Mouse (Mus musculus) midbrain, embryonic 16.5 days (tissue): ENCODE data around the gene Rasd2. TPM values are rescaled to one million over a fixed set of nuclear protein-coding genes. Genes with fewer than 3 reads are reported as not detected.
A peak's percentile ranks its signal among the peaks of the same experiment; 100 is the strongest.

Source experiments
- ATAC-seq: fragments of 200-750 bp; cut with Nextera tagmentation; 2 replicates; pipeline ENCODE4 v1.8.0; 2017; ENCODE audit warnings: moderate TSS enrichment
- H3K27ac ChIP-seq: fragments of 300-500 bp; sonication (generic); 2 replicates; pipeline ENCODE4 v1.5.1; 2014; ENCODE audit warnings: mild to moderate bottlenecking, low read length, mixed read lengths
- H3K27me3 ChIP-seq: fragments of 300-500 bp; sonication (generic); 2 replicates; pipeline ENCODE4 v1.6.1; 2014; ENCODE audit warnings: low read depth, low read length, mixed read lengths; ENCODE audit not compliant: control insufficient read depth, insufficient read depth
- H3K36me3 ChIP-seq: fragments of 300-500 bp; sonication (generic); 2 replicates; pipeline ENCODE4 v1.6.1; 2014; ENCODE audit warnings: mild to moderate bottlenecking, low read length, moderate library complexity, mixed read lengths; ENCODE audit not compliant: control insufficient read depth, insufficient read depth
- H3K4me1 ChIP-seq: fragments of 300-500 bp; sonication (generic); 2 replicates; pipeline ENCODE4 v1.6.1; 2014; ENCODE audit warnings: mild to moderate bottlenecking, low read length, mixed read lengths; ENCODE audit not compliant: control insufficient read depth, insufficient read depth
- H3K4me2 ChIP-seq: fragments of 300-500 bp; sonication (generic); 2 replicates; pipeline ENCODE4 v1.6.1; 2014; ENCODE audit warnings: mild to moderate bottlenecking, low read length, mixed read lengths
- H3K4me3 ChIP-seq: fragments of 300-500 bp; sonication (generic); 2 replicates; pipeline ENCODE4 v1.5.1; 2014; ENCODE audit warnings: low read depth, mild to moderate bottlenecking, low read length, moderate library complexity, mixed read lengths
- H3K9ac ChIP-seq: fragments of 300-500 bp; sonication (generic); 2 replicates; pipeline ENCODE4 v1.6.1; 2014; ENCODE audit warnings: low read depth, low read length, mixed read lengths
- H3K9me3 ChIP-seq: fragments of 300-500 bp; sonication (generic); replicated peaks from 2 replicates; pipeline ENCODE4 v1.6.1; 2014; ENCODE audit warnings: mild to moderate bottlenecking, low read length, mixed read lengths; ENCODE audit not compliant: control insufficient read depth, poor library complexity, severe bottlenecking
- WGBS: fragments of 180-500 bp; shearing (Covaris S2); extraction: QIAGEN DNeasy Blood & Tissue Kit; methylation state at CpG from one replicate; pipeline ENCODE4 v1.1.7; 2014; 5-methylcytosine and 5-hydroxymethylcytosine counted together
- polyA plus RNA-seq: library from polyadenylated mRNA; unstranded; fragments of >200 nt; fragmentation: Nextera tagmentation; extraction: Ambion mirVana; gene quantifications from 2 replicates; pipeline ENCODE4 v1.2.1, GENCODE M21; 2015

The Rasd2 gene
- polyA plus RNA-seq: 3.9 and 4.7 TPM in 2 replicates

DNA sequence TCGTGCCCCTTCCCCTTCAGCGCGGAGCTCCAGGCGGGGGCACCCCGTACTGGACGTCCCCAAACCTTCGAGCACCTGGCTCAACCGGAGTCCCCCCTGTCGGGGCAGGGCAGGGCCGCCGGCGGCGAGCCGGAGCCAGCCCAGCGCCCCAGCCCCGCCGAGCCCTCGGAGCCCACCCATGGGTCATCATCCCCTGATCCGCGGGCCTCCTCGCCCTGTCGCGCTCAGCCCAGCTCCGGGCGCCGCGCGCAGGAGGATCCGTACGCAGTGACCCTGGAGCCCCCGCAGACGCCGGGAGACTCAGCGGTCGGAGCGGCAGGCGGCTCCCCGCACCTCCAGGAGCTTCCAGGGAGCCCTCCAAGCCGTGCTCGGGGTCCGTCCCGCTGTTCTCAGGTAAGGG lies at the start of gene Rasd2:
Rasd2 (plus strand) TSS at position 259 of the 400 bp plus-strand sequence.
- H3K36me3 ChIP-seq: no peaks in the 10 kb centered on the region
- H3K9ac ChIP-seq: peak within 1 kb of the TSS; percentile 66
- H3K4me3 ChIP-seq: peak within 1 kb of the TSS; percentile 64
- H3K27ac ChIP-seq: no peak within 1 kb of the TSS
- 1% methylated on average over 30 of the region's 42 CpGs for WGBS
- H3K9me3 ChIP-seq: no peaks in the 10 kb centered on the region
- peaks cover 40% of the 10 kb centered on the region for H3K27me3 ChIP-seq
- peaks cover 5% of the 10 kb centered on the region; the same call in 1 of the 2 replicates for H3K4me1 ChIP-seq
- ATAC-seq: peak; percentile 13
- H3K4me2 ChIP-seq: peak within 1 kb of the TSS; percentile 97

DNA sequence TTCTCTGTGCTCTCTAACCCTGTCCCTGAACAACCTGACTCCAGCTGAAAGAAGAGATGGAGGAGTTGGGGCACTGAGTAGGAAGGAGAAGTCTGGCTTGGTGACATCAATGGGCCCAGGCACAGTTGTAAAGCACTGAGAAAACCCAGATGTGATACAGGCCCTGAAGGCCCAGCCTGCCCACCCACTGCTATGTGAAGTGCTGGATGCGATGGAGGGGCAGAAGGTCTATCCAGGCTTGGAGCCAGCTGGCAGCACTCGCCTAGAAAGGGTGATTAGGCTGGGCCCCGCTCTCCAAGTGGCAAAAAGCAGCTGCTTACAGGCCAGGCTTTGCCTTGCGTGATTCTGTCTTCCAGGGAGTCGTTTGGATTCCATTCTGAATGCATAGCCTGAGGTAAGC lies 44.4 kb upstream of the Rasd2 start:
- H3K27me3 ChIP-seq: no peaks in the 10 kb centered on the region
- no peak overlapping the region for H3K27ac ChIP-seq
- H3K4me1 ChIP-seq: no peaks in the 10 kb centered on the region
- H3K4me3 ChIP-seq: no peak overlapping the region
- H3K9ac ChIP-seq: no peak overlapping the region
- H3K4me2 ChIP-seq: no peak overlapping the region
- H3K36me3 ChIP-seq: no peaks in the 10 kb centered on the region
- H3K9me3 ChIP-seq: no peaks in the 10 kb centered on the region
- 76% methylated on average over 5 of the region's 5 CpGs for WGBS
- ATAC-seq: no peak

DNA sequence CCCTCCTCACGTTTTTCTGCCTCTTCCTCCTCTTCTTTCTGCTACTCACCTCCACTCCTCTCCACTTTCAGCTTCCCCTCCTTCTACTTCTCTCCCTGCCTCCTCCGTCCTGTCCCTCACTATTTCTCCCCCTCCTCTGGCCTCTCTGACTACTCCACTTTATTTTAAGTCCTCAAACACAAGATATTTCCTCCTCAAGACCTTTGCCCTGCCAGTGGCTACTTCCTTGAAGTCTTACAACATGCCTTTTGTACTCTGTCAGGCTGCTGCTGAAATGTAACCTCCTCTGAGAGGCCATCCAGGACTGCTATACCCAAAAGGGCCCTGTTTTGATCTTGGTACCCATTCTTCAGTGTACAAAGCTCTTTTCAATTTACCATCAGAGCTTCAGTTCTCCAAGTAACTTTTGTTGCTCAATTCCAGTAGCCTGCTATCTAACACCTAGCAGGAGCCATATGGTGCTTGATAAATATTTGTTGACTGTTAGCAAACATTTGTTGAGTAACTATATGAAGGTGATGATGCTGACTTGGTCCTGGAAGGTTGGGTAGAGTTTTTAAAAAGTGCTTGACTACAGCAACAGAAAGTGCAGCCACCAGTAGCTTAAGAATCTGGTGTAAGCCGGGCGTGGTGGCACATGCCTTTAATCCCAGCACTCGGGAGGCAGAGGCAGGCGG lies 41.6 kb upstream of the Rasd2 start:
- H3K4me2 ChIP-seq: no peak overlapping the region
- H3K36me3 ChIP-seq: no peaks in the 10 kb centered on the region
- no peaks in the 10 kb centered on the region for H3K27me3 ChIP-seq
- no peak overlapping the region for H3K4me3 ChIP-seq
- no peak overlapping the region for H3K27ac ChIP-seq
- no peak overlapping the region for H3K9ac ChIP-seq
- H3K9me3 ChIP-seq: no peaks in the 10 kb centered on the region
- WGBS: 81% methylated on average over 6 of the region's 6 CpGs
- no peak for ATAC-seq
- no peaks in the 10 kb centered on the region for H3K4me1 ChIP-seq

DNA sequence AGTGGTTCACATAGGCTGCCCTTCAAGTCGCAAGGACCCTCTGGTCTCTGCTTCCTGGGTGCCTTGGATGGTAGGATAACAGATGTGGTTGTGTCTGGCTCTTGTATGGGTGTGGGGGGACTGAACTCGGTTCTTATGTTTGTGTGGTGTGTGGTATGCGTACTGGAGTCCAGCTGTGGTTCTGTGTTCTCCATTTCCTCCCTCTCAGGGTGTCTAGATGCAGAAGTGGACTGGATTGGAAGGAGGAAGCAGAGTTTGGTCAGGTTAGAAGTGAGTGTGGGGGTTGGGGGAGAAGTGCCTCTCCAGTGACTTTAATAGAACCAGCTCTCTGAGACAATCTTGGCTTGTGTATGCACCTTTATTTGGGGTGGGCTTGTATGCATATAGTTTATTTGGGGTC lies 20.7 kb upstream of the Rasd2 start:
- Histone ChIP-seq H3K4me1 (no peaks in the 10 kb centered on the region), H3K9me3 (no peaks in the 10 kb centered on the region), H3K9ac (no peak overlapping the region), H3K4me2 (no peak overlapping the region), H3K4me3 (no peak overlapping the region), H3K36me3 (no peaks in the 10 kb centered on the region), H3K27me3 (no peaks in the 10 kb centered on the region), H3K27ac (no peak overlapping the region)
- ATAC-seq: no peak
- WGBS: 85% methylated on average over 3 of the region's 3 CpGs

DNA sequence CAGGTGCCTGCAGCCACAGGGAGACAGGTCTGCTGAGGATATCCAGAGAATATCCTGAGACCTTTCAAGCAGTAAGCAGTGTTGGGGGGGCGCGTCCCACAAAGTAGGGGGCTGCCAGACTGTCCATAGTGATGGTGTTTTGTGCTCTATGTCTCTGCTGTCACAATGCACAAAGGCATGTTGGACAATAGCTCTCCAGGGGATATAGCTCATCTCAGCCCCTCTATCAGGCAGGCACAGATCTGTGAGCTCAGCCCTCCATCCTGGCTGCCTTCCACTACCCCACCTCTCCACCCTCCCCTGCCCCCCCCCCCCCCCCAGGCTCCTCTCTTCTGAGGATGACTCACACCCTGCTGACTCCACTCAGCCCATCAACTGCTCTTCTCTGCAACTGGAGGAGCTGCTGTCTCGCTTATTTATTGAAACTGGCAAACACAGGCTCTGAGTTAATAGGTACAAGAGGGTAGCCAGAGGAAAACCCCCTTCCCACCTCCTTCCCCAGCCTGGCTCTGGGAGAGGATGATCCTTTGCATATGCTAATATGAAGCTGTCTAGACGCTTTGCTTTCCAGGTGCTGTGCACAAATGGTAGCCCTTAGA lies 19.2 kb upstream of the Rasd2 start:
- H3K27me3 ChIP-seq: no peaks in the 10 kb centered on the region
- H3K9ac ChIP-seq: no peak overlapping the region
- H3K27ac ChIP-seq: no peak overlapping the region
- 38% methylated on average over 4 of the region's 4 CpGs for whole genome bisulfite sequencing
- no peaks in the 10 kb centered on the region for H3K36me3 ChIP-seq
- no peak overlapping the region for H3K4me2 ChIP-seq
- no peaks in the 10 kb centered on the region for H3K9me3 ChIP-seq
- H3K4me1 ChIP-seq: peaks cover 8% of the 10 kb centered on the region
- ATAC-seq: no peak
- H3K4me3 ChIP-seq: no peak overlapping the region

DNA sequence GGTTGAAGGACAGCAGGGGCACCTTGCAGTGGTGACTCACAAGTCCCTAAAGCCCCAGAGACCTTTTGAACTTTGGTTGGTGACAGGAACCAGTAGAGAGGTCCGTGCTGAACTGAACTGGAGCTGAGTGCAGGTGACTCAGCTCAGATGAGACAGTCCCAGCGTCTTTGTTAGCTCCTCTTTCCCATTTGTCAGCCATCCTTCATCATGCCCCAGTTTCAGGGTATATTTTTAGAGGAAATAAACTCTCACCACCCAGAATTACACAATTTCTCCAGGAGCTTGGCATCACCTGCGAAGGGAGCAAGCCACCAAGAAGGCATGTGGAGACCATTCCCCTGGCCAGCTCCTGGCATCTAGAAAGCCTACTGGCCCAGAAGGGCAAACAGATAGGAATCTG lies 16.6 kb upstream of the Rasd2 start:
- ATAC-seq: no peak
- Histone ChIP-seq H3K4me3 (no peak overlapping the region), H3K4me1 (peaks cover 12% of the 10 kb centered on the region), H3K27ac (no peak overlapping the region), H3K27me3 (no peaks in the 10 kb centered on the region), H3K36me3 (no peaks in the 10 kb centered on the region), H3K9ac (no peak overlapping the region), H3K9me3 (no peaks in the 10 kb centered on the region), H3K4me2 (no peak overlapping the region)
- 80% methylated on average over 3 of the region's 3 CpGs for WGBS

DNA sequence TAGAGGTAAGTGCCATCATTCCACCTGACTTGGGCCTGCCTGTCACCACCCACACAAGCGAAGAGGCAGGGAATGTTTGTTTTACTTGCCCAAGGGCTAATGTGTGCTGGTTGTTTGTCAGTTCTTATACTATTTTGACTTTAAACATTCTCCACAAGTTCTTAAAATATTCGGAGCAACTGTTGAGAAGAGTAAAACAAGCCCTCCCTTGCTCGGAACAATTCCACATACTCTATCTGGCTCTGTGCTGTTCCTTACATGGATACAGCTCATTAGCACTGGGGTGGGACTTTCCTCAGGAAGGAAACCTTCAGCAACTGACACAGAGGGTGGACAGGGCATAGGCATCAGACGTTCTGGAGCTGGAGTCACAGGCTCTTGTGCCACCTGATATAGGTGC lies 15.9 kb upstream of the Rasd2 start:
- no peak overlapping the region for H3K4me2 ChIP-seq
- H3K9ac ChIP-seq: no peak overlapping the region
- no peak for ATAC-seq
- 74% methylated on average over 4 of the region's 4 CpGs for WGBS
- H3K27ac ChIP-seq: no peak overlapping the region
- H3K36me3 ChIP-seq: no peaks in the 10 kb centered on the region
- H3K4me3 ChIP-seq: no peak overlapping the region
- H3K27me3 ChIP-seq: no peaks in the 10 kb centered on the region
- H3K9me3 ChIP-seq: no peaks in the 10 kb centered on the region
- peaks cover 12% of the 10 kb centered on the region for H3K4me1 ChIP-seq

DNA sequence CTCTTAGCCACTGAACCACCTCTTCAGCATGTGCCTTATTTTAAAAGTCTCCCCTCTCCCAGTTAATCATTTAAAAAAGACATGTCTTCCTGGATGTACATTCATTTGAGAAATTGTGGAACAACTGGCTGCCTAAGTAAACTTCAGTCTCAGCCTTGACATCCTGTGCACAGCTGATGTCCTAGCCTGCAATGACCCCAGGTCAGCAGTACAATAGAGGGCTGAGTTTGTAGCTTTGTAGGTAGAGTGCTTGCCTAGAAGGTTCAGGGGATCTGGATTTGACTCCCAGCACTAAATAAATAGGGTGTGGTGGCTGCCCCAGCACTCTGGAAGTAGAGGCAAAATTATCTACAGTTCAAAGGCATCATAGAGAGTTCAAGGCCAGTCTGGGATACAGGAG lies 15.4 kb upstream of the Rasd2 start:
- no peak overlapping the region for H3K4me3 ChIP-seq
- H3K9me3 ChIP-seq: no peaks in the 10 kb centered on the region
- H3K4me2 ChIP-seq: no peak overlapping the region
- H3K9ac ChIP-seq: no peak overlapping the region
- H3K4me1 ChIP-seq: peaks cover 12% of the 10 kb centered on the region
- no peaks in the 10 kb centered on the region for H3K27me3 ChIP-seq
- no peak for ATAC-seq
- H3K36me3 ChIP-seq: no peaks in the 10 kb centered on the region
- H3K27ac ChIP-seq: peak overlapping the region; percentile 43; the same call in 1 of the 2 replicates

DNA sequence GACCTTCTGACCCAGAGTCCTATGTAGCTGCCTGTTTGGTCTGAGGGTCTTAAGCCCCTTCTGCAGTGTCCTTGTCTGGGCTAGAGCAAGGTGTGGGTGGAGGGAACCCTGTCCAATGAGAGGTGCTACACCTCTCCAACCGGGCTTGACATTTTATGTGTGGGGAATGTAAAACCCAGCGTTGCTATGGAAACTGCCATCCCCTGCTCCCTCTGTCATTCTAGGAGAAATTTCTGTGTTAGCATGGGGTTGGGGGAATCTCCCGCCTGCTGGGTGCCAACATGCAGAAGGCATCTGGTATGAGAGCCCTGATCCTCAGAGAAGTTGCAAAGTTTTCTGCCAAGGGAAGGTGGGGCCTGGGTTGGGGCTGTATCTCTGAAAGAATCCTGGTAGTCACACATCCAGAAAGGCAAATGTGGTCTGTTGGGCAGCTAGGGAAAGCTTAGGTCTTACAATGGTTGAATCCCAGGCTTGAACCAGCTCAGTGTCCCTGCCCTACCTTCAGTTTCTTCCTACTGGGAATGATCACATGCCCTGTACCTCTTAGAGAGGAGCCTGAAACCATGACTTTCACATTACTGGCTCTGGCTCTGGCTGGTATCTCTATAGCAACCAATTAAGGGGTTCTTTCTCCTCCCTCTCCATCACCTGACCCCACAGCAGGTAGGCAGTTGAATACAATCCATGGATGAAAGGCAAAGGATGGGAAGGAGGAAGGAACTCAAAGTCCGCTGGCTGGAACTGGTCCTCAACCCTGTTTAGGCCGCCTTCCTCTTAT lies 14.6 kb upstream of the Rasd2 start:
- Histone ChIP-seq H3K4me3 (no peak overlapping the region), H3K27me3 (no peaks in the 10 kb centered on the region), H3K4me1 (peaks cover 12% of the 10 kb centered on the region), H3K4me2 (no peak overlapping the region), H3K9ac (no peak overlapping the region), H3K27ac (peak overlapping the region; percentile 43), H3K36me3 (no peaks in the 10 kb centered on the region), H3K9me3 (no peaks in the 10 kb centered on the region)
- WGBS: 50% methylated on average over 5 of the region's 5 CpGs
- ATAC-seq: peak; percentile 87
